Mouse (Mus musculus) ovary, adult 2 months (tissue): ENCODE measurements around the gene Gm10718. TPM values are rescaled to one million over a fixed set of nuclear protein-coding genes. Genes with fewer than 3 reads are reported as not detected.

Experiments used
- polyA plus RNA-seq: library from polyadenylated mRNA; depleted of rRNA; stranded (reverse); fragments of >200 nt; gene quantifications from 2 replicates; pipeline ENCODE4 v1.2.3, GENCODE M21; 2012; rRNA removed

Gm10718 gene
- not detected in 2 replicates for polyA plus RNA-seq

GRCm38 (mm10) chr9:3023312-3023984 lies at the start of gene Gm10718:
Gene Gm10718, plus strand, starts transcription at chr9:3023547.

GRCm38 (mm10) chr9:3000445-3000972 lies 22.8 kb upstream of the Gm10718 start, which contains the start of gene Gm10722:
Gene Gm10722, plus strand, starts transcription at chr9:3000922.

GRCm38 (mm10) chr9:3002794-3003396 lies 20.5 kb upstream of the Gm10718 start, which contains the start of gene Gm11168:
Gene Gm11168, plus strand, starts transcription at chr9:3003346.

GRCm38 (mm10) chr9:3012733-3013279 lies 10.5 kb upstream of the Gm10718 start, which contains the start of gene Gm10721:
Gene Gm10721, plus strand, starts transcription at chr9:3013140.

GRCm38 (mm10) chr9:3015354-3015753 lies 8.0 kb upstream of the Gm10718 start, which contains the start of gene Gm10720:
Gene Gm10720, plus strand, starts transcription at chr9:3015654.

GRCm38 (mm10) chr9:3017108-3017507 lies 6.2 kb upstream of the Gm10718 start, which contains the start of gene Gm10719:
Gene Gm10719, plus strand, starts transcription at chr9:3017408.

GRCm38 (mm10) chr9:3024912-3025467 lies 1.6 kb downstream of the Gm10718 start, which contains the start of gene Gm10717:
Gene Gm10717, plus strand, starts transcription at chr9:3025417.

GRCm38 (mm10) chr9:3034299-3034698 lies 11.0 kb downstream of the Gm10718 start, which contains the start of gene Gm17535:
Gene Gm17535, plus strand, starts transcription at chr9:3034599.

GRCm38 (mm10) chr9:3036577-3036976 lies 13.2 kb downstream of the Gm10718 start, which contains the start of gene Gm10715:
Gene Gm10715, plus strand, starts transcription at chr9:3036877.

Other genes with a start within 250 kb of the Gm10718 start
- not detected in 2 replicates for gene Gm10722, start 22.6 kb upstream of the Gm10718 start, polyA plus RNA-seq
- not detected in 2 replicates for gene Gm11168, start 20.2 kb upstream of the Gm10718 start, polyA plus RNA-seq
- not detected in 2 replicates for gene Gm10721, start 10.4 kb upstream of the Gm10718 start, polyA plus RNA-seq
- gene Gm10720, start 7.9 kb upstream of the Gm10718 start, polyA plus RNA-seq, result not detected in 2 replicates
- not detected in 2 replicates for gene Gm10719, start 6.1 kb upstream of the Gm10718 start, polyA plus RNA-seq
- not detected in 2 replicates for gene Gm10717, start 1.9 kb downstream of the Gm10718 start, polyA plus RNA-seq
- gene Gm17535, start 11.1 kb downstream of the Gm10718 start, polyA plus RNA-seq, result not detected in 2 replicates
- gene Gm10715, start 13.3 kb downstream of the Gm10718 start, polyA plus RNA-seq, result not detected in 2 replicates